Mouse (Mus musculus): ENCODE measurements around the gene Usp20.

Gene Usp20

DNA sequence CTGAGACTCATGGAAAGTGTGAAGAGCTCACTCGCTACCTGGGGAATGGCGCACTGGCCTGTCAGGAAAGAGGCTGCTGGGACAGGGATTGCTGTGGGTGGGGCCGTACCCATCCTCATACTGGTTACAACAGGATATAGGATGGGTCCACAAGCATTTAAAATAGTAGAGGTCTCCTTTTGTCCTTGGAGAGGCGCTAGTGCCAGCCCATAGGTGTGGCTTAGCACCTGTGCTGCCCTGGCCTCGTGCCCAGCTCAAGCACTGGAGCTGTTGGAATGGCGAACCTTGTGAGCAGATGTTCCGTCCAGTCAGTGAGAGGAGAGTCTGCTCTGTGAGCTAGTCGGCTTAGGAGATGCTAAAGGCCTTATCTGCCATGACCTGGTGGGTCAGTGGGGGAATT is 36.9 kb downstream of the Usp20 start:
- no peaks in the 10 kb centered on the region for H3K27me3 ChIP-seq (ENCODE audit: insufficient read depth, low read length)
- H3K9me3 ChIP-seq (ENCODE audit: low read length) = no peaks in the 10 kb centered on the region
- peaks cover 39% of the 10 kb centered on the region for H3K4me1 ChIP-seq (replicated peaks; ENCODE audit: low read depth, low read length)
- TF ChIP-seq POU5F1 (IDR thresholded peaks at IDR 0.05; ENCODE audit: borderline replicate concordance, low read length) (no peak), NANOG (IDR thresholded peaks at IDR 0.05; ENCODE audit: borderline replicate concordance, low read length) (no peak), CTCF (conservative IDR thresholded peaks at IDR 0.05; ENCODE audit: low read length) (no peak)
- peaks cover 25% of the 10 kb centered on the region for H3K36me3 ChIP-seq (ENCODE audit: insufficient read depth, low read length)
- no peak overlapping the region for H3K4me3 ChIP-seq (replicated peaks; ENCODE audit: low read length)

DNA sequence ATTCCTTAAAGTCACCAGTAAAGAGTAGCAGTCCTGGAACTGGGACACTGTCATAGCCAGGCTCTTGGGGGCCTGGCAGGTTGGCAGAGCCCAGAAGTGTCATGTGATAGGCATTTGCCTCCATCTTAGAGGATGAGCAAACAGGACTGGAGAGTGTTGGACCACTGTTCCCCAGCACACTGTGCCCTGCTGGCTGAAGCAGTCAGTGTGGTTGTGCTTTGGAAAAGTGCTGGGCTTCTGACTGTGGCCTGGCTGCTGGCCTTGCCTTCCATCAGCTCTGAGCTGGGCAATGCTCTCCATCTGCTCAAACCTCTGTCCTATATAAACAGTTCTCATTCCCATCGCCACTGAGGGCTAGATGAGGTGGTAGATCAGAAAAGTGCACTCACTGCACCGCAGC is 38.1 kb downstream of the Usp20 start:
- no peak overlapping the region for H3K4me3 ChIP-seq (replicated peaks; ENCODE audit: low read length)
- no peaks in the 10 kb centered on the region for H3K9me3 ChIP-seq (ENCODE audit: low read length)
- peaks cover 25% of the 10 kb centered on the region for H3K36me3 ChIP-seq (ENCODE audit: insufficient read depth, low read length)
- H3K27me3 ChIP-seq (ENCODE audit: insufficient read depth, low read length) = no peaks in the 10 kb centered on the region
- no peak for TF ChIP-seq POU5F1 (IDR thresholded peaks at IDR 0.05; ENCODE audit: borderline replicate concordance, low read length)
- no peak for TF ChIP-seq NANOG (IDR thresholded peaks at IDR 0.05; ENCODE audit: borderline replicate concordance, low read length)
- no peak for TF ChIP-seq CTCF (conservative IDR thresholded peaks at IDR 0.05; ENCODE audit: low read length)
- peaks cover 45% of the 10 kb centered on the region for H3K4me1 ChIP-seq (replicated peaks; ENCODE audit: low read depth, low read length)

DNA sequence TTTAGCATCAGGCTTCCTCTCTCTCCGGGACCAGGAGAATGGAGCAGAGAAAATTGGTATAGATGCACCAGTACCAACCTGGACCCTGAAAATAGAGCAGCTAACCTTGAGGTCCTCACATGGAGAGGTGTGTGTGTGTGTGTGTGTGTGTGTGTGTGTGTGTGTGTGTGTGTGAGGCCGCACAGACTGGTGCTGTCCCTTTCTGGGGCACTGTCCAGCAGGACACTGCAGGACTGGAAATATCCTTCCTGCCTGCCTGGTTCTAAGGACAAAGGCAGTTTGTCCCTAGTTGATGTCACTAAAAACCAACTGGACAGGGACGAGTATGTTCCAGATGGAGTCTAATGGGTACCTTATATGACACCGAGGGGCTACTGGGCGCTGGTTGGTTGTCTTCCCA is 41.9 kb downstream of the Usp20 start:
- H3K9me3 ChIP-seq (ENCODE audit: low read length) = no peaks in the 10 kb centered on the region
- peaks cover 62% of the 10 kb centered on the region for H3K4me1 ChIP-seq (replicated peaks; ENCODE audit: low read depth, low read length)
- no peak for TF ChIP-seq NANOG (IDR thresholded peaks at IDR 0.05; ENCODE audit: borderline replicate concordance, low read length)
- no peak for TF ChIP-seq POU5F1 (IDR thresholded peaks at IDR 0.05; ENCODE audit: borderline replicate concordance, low read length)
- TF ChIP-seq CTCF (conservative IDR thresholded peaks at IDR 0.05; ENCODE audit: low read length) = no peak
- peaks cover 33% of the 10 kb centered on the region for H3K36me3 ChIP-seq (ENCODE audit: insufficient read depth, low read length)
- no peak overlapping the region for H3K4me3 ChIP-seq (replicated peaks; ENCODE audit: low read length)
- no peaks in the 10 kb centered on the region for H3K27me3 ChIP-seq (ENCODE audit: insufficient read depth, low read length)

DNA sequence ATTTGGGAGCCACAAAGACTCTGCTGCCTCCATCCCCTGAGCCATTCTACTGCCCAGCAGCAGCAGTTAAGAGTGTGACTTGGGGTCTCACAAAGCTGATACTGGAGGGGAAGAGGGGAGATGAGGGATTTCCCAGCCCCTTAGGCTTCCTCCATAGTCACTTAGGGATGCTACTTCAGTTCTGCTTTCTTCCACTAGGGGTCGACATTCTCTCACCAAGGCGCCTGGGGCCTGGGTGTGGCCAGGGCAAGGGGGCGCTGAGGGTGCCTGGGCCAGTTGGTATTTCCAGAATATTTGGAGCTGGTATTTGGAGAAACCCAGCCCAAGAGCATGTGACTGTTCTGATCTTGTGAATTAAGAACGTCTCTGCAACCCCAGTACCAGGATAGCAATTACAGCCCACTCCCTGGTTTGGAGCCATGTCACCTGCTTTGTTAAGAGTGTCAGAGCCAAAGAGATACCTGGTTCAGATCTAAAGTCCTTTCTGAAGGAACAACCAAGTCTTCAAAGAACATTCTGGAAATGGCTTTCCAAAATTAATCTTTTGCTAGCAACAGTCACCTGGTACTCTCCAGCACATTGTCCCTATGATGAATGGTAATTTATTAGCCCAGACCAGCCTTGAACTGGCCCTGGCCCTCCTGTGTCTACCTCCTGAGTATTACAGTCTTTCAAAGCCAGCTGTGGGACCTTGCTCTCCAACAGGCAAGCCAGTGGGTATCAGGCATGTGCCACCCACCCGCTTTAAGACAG is 42.7 kb downstream of the Usp20 start:
- Histone ChIP-seq H3K27me3 (ENCODE audit: insufficient read depth, low read length) (no peaks in the 10 kb centered on the region), H3K4me1 (replicated peaks; ENCODE audit: low read depth, low read length) (peaks cover 63% of the 10 kb centered on the region), H3K36me3 (ENCODE audit: insufficient read depth, low read length) (peaks cover 38% of the 10 kb centered on the region), H3K9me3 (ENCODE audit: low read length) (no peaks in the 10 kb centered on the region), H3K4me3 (replicated peaks; ENCODE audit: low read length) (no peak overlapping the region)
- TF ChIP-seq CTCF (conservative IDR thresholded peaks at IDR 0.05; ENCODE audit: low read length) = peak; percentile 99
- no peak for TF ChIP-seq POU5F1 (IDR thresholded peaks at IDR 0.05; ENCODE audit: borderline replicate concordance, low read length)

GRCm38 (mm10) chr2:31025458-31025857 is 43.4 kb downstream of the Usp20 start:
- no peaks in the 10 kb centered on the region for H3K9me3 ChIP-seq (ENCODE audit: low read length)
- peaks cover 63% of the 10 kb centered on the region for H3K4me1 ChIP-seq (replicated peaks; ENCODE audit: low read depth, low read length)
- peaks cover 41% of the 10 kb centered on the region for H3K36me3 ChIP-seq (ENCODE audit: insufficient read depth, low read length)
- TF ChIP-seq POU5F1 (IDR thresholded peaks at IDR 0.05; ENCODE audit: borderline replicate concordance, low read length) = no peak
- no peak for TF ChIP-seq CTCF (conservative IDR thresholded peaks at IDR 0.05; ENCODE audit: low read length)
- no peak for TF ChIP-seq NANOG (IDR thresholded peaks at IDR 0.05; ENCODE audit: borderline replicate concordance, low read length)
- H3K27me3 ChIP-seq (ENCODE audit: insufficient read depth, low read length) = no peaks in the 10 kb centered on the region
- no peak overlapping the region for H3K4me3 ChIP-seq (replicated peaks; ENCODE audit: low read length)

GRCm38 (mm10) chr2:31026642-31027041 is 44.6 kb downstream of the Usp20 start:
- TF ChIP-seq NANOG (IDR thresholded peaks at IDR 0.05; ENCODE audit: borderline replicate concordance, low read length) = no peak
- no peak for TF ChIP-seq POU5F1 (IDR thresholded peaks at IDR 0.05; ENCODE audit: borderline replicate concordance, low read length)
- TF ChIP-seq CTCF (conservative IDR thresholded peaks at IDR 0.05; ENCODE audit: low read length) = no peak
- Histone ChIP-seq H3K27me3 (ENCODE audit: insufficient read depth, low read length) (no peaks in the 10 kb centered on the region), H3K4me3 (replicated peaks; ENCODE audit: low read length) (no peak overlapping the region), H3K9me3 (ENCODE audit: low read length) (no peaks in the 10 kb centered on the region), H3K4me1 (replicated peaks; ENCODE audit: low read depth, low read length) (peaks cover 55% of the 10 kb centered on the region), H3K36me3 (ENCODE audit: insufficient read depth, low read length) (peaks cover 53% of the 10 kb centered on the region)

DNA sequence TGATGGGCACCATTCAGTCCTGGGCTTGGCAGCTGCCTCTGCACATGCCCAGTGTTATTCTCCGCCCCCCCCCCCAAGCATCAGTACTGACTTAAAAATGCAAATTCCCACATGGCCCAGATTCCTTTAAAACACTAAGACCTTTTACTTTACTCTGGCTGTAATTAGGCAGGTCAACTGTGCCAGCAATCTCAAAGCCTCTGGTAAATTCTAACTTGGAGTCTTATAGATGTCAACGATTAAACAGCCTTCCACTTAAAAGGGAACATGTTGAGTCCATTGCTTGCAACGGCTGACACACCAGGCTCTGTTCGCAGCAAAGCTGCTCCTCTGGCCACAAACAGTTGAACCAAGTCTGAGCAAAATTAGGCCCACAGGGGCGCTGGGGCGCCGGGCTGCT is 49.9 kb downstream of the Usp20 start:
- TF ChIP-seq POU5F1 (IDR thresholded peaks at IDR 0.05; ENCODE audit: borderline replicate concordance, low read length) (no peak), NANOG (IDR thresholded peaks at IDR 0.05; ENCODE audit: borderline replicate concordance, low read length) (no peak), CTCF (conservative IDR thresholded peaks at IDR 0.05; ENCODE audit: low read length) (no peak)

DNA sequence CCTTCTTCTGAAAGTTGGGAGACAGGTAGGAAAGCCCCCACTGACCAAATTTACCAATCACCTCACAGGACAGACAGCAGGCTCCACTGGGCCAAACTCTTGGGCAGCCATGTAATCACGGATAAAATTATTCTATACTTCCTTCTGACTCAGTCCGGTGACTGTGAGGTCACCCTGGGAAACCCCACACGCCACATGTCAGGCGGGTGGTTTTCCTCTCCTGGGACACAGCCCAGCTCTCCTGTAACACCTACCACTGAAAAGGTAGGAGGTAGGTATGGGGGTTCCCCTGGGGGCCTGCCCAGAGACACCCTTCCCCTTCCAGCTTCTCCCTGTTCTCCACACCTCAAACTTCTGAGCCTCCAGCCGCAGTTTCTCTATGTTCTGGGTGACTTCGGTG is 54.7 kb downstream of the Usp20 start:
- H3K4me1 ChIP-seq (replicated peaks; ENCODE audit: low read depth, low read length) = peaks cover 53% of the 10 kb centered on the region
- H3K36me3 ChIP-seq (ENCODE audit: insufficient read depth, low read length) = peaks cover 98% of the 10 kb centered on the region
- H3K9me3 ChIP-seq (ENCODE audit: low read length) = no peaks in the 10 kb centered on the region
- H3K27me3 ChIP-seq (ENCODE audit: insufficient read depth, low read length) = no peaks in the 10 kb centered on the region
- no peak for TF ChIP-seq CTCF (conservative IDR thresholded peaks at IDR 0.05; ENCODE audit: low read length)
- TF ChIP-seq NANOG (IDR thresholded peaks at IDR 0.05; ENCODE audit: borderline replicate concordance, low read length) = no peak
- TF ChIP-seq POU5F1 (IDR thresholded peaks at IDR 0.05; ENCODE audit: borderline replicate concordance, low read length) = no peak
- no peak overlapping the region for H3K4me3 ChIP-seq (replicated peaks; ENCODE audit: low read length)

More for the DNA sequence above, 49.9 kb downstream of the Usp20 start:
- Histone ChIP-seq H3K4me3 (replicated peaks; ENCODE audit: low read length) (no peak overlapping the region), H3K27me3 (ENCODE audit: insufficient read depth, low read length) (no peaks in the 10 kb centered on the region), H3K9me3 (ENCODE audit: low read length) (no peaks in the 10 kb centered on the region), H3K4me1 (replicated peaks; ENCODE audit: low read depth, low read length) (peaks cover 48% of the 10 kb centered on the region), H3K36me3 (ENCODE audit: insufficient read depth, low read length) (peaks cover 99% of the 10 kb centered on the region)

GRCm38 (mm10) chr2:31040043-31040442 is 58.0 kb downstream of the Usp20 start:
- TF ChIP-seq POU5F1 (IDR thresholded peaks at IDR 0.05; ENCODE audit: borderline replicate concordance, low read length) (no peak), CTCF (conservative IDR thresholded peaks at IDR 0.05; ENCODE audit: low read length) (peak; percentile 52)
- Histone ChIP-seq H3K4me1 (replicated peaks; ENCODE audit: low read depth, low read length) (peaks cover 55% of the 10 kb centered on the region), H3K9me3 (ENCODE audit: low read length) (no peaks in the 10 kb centered on the region), H3K4me3 (replicated peaks; ENCODE audit: low read length) (no peak overlapping the region), H3K36me3 (ENCODE audit: insufficient read depth, low read length) (peaks cover 95% of the 10 kb centered on the region), H3K27me3 (ENCODE audit: insufficient read depth, low read length) (no peaks in the 10 kb centered on the region)
